Mouse (Mus musculus) gonadal fat pad, adult 2 months (tissue): ENCODE measurements around the gene Olfr152. TPM values are rescaled to one million over a fixed set of nuclear protein-coding genes. Genes with fewer than 3 reads are reported as not detected.

Experiments used
- DNase-seq: peaks from one replicate; pipeline ENCODE4 v3.0.0-alpha.2; 2012; ENCODE audit warnings: low read depth
- polyA plus RNA-seq: library from polyadenylated mRNA; depleted of rRNA; stranded (reverse); fragments of >200 nt; gene quantifications from 2 replicates; pipeline ENCODE4 v1.2.3, GENCODE M21; 2012; rRNA removed

Gene Olfr152
- polyA plus RNA-seq: not detected in 2 replicates

DNA sequence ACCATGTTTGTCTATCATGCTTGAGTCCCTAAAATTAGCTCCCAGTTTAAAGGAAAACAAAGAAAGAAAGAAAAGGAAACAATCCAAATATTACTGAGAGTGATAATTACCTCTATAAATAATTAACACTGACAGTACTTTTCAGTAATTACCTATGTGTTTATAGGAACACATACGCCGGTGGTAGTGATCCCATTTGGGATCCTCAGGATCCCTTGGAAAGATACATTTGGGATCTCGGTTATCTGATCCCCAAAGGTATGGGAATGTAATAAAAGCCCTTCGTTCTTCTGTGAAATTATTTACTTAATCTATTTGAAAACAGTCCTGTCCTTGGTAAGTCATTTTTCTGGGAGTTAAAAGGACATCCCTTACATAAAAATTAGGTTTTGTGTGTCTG, at the start of gene Olfr152:
Gene Olfr152 (plus strand): TSS at position 301 of the 400 bp plus-strand sequence.
- no peak for DNase-seq

DNA sequence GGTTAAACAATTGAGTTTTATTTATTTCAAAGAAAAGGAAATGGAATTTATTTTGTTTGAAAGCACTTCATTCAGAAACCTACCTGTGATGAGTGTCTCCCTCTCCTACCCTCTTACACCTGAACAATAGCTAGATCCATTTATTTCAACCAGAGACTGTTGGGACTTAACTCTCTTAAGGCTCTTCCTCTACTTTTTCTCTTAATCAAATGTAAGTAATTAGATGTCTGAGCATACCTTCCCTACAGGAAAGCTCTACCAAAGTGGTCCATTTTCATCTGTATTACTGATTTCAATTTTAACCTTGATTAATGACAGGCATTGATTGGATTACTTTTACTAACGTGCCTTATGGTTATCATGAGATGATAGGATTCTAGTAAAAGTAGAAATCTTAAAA, 39.4 kb upstream of the Olfr152 start, which contains the start of gene Olfr1138:
Gene Olfr1138 (minus strand): TSS at position 101 of the 400 bp plus-strand sequence.
- no peak for DNase-seq

DNA sequence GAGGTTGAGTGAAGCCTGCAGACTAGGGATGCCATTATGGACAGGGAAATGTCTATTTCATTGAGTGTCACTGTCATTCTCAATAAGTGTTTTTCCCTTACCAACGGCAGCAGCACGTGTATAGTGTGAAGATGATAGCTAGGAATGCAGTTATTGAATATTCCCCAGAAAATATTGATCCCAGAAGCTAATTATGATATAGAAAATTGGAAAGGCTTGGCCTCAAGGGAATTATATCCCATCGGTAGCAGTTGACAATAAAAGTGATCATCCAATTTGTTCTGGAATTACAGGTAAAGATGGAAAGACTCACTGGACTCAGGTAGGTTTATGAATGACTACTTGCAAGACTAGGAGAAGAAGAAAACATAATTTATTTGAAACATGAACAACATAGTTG, 35.8 kb upstream of the Olfr152 start, which contains the start of gene Olfr1140:
Gene Olfr1140 (plus strand): TSS at position 301 of the 400 bp plus-strand sequence.
- DNase-seq: no peak

DNA sequence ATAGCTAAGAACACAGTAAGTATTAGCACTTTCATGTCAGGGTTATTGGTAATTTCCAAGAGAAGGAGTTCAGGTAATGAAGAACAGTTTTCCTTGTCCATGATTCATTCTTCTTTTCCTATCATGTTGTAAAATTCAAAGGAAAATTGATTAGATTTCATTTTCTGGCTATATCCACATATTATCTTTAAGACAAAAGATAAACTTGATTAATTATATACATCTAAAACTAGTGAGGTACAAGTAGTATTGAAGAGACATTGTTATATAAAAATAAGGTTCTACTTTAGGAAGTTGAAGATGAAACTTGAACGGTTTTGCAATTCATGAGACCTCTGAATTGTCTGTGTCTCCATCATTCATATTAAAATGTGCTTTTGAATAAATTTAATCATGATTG, 25.4 kb upstream of the Olfr152 start, which contains the start of gene Olfr1141:
Gene Olfr1141 (minus strand): TSS at position 101 of the 400 bp plus-strand sequence.
- DNase-seq: no peak

DNA sequence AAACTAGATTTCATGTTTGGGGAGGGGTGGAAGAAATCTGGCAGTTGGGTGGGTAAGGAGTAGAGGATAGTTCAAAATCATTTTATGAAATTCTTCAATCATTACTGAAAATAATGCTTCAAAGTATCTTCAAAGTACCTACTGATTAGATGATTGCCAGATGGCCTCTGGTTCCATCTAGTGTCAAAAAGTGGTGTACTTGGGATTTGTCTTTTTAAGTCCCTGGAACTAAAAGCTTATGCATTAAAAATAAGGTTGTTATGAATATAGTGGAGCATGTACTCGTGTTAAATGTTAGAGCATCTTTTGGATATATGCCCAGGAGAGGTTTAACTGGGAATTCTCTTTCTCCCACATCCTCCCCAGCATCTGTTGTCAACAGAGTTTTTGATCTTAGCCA, 3.1 kb upstream of the Olfr152 start:
- no peak for DNase-seq

DNA sequence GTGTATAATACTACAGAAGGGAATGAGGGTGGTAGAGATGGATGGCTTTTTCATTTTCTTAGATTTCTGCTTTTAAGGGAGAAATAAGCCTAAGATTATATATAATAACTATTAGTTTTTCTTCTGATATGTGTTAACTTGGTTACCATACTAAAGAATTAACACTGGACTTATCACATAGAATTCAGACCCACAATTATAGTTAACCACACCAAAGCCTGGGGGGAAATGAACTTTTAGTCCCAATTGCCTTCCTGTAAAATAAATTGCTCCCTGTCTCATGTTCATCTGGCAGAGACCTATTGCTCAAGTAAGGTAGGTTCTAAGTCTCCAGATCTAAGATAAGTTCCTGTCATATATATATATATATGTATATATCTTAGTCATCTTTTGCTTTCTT, 21.0 kb downstream of the Olfr152 start, which contains the start of gene Olfr1143:
Gene Olfr1143 (plus strand): TSS at position 301 of the 400 bp plus-strand sequence.
- DNase-seq: no peak

DNA sequence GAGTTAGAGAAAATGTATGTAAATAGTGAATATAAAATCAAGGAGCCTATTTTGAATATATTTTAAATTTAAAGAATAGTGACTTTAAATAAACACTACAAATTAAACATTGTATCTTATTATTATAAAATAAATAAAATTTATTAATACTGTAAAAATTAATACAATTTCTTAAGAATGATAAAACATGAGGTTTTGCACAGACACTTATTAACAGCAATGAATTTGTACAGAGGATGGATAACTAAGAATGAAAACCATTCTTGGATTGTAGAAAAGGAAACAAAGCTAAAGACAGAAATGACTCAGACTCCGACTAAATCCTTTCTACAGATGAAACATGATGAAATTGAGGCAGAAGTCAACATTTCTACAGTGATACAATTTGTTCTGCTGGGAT, 30.2 kb downstream of the Olfr152 start, which contains the start of gene Olfr1145:
Gene Olfr1145 (plus strand): TSS at position 301 of the 400 bp plus-strand sequence.
- DNase-seq: no peak

DNA sequence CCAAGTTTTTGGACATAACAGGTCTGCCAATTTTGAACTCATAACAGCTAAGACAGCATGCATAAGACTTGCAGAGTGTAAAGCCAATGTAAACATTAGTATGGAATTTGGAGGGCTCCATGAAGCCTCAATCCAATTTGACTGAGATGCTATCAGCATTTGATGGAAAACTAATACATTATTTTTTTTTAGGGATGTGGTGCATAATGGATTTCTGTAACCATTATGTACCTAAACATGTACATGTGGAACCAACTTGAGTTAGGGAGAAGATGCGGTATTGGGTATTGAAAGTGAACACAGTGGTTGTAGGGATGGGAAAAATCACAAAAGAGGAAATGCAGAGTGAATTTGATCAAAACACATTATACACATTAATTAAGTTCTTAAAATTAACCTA, 51.0 kb downstream of the Olfr152 start, which contains the start of gene Olfr1148:
Gene Olfr1148 (plus strand): TSS at position 301 of the 400 bp plus-strand sequence.
- no peak for DNase-seq

Other genes starting within 250 kb of the Olfr152 start
- gene Olfr153, start 247.7 kb upstream of the Olfr152 start, polyA plus RNA-seq: not detected in 2 replicates
- not detected in 2 replicates for gene Olfr1128, start 233.9 kb upstream of the Olfr152 start, polyA plus RNA-seq
- not detected in 2 replicates for gene Olfr1129, start 205.6 kb upstream of the Olfr152 start, polyA plus RNA-seq
- not detected in 2 replicates for gene Olfr1130, start 173.3 kb upstream of the Olfr152 start, polyA plus RNA-seq
- not detected in 2 replicates for gene Olfr1131, start 152.4 kb upstream of the Olfr152 start, polyA plus RNA-seq
- gene Olfr1132, start 141.9 kb upstream of the Olfr152 start, polyA plus RNA-seq: not detected in 2 replicates
- not detected in 2 replicates for gene Olfr1133, start 132.1 kb upstream of the Olfr152 start, polyA plus RNA-seq
- not detected in 2 replicates for gene Olfr1134, start 121.0 kb upstream of the Olfr152 start, polyA plus RNA-seq
- gene Olfr1135, start 105.8 kb upstream of the Olfr152 start, polyA plus RNA-seq: not detected in 2 replicates
- gene Olfr1136, start 85.5 kb upstream of the Olfr152 start, polyA plus RNA-seq: not detected in 2 replicates
- gene Olfr1137, start 66.3 kb upstream of the Olfr152 start, polyA plus RNA-seq: not detected in 2 replicates
- not detected in 2 replicates for gene Olfr1138, start 39.5 kb upstream of the Olfr152 start, polyA plus RNA-seq
- not detected in 2 replicates for gene Olfr1140, start 35.7 kb upstream of the Olfr152 start, polyA plus RNA-seq
- not detected in 2 replicates for gene Olfr1141, start 25.5 kb upstream of the Olfr152 start, polyA plus RNA-seq
- not detected in 2 replicates for gene Olfr1143, start 21.1 kb downstream of the Olfr152 start, polyA plus RNA-seq
- gene Olfr1145, start 30.3 kb downstream of the Olfr152 start, polyA plus RNA-seq: not detected in 2 replicates
- not detected in 2 replicates for gene Olfr1148, start 51.0 kb downstream of the Olfr152 start, polyA plus RNA-seq
- gene Olfr1150-ps1, start 64.5 kb downstream of the Olfr152 start, polyA plus RNA-seq: not detected in 2 replicates
- gene Olfr1151, start 76.4 kb downstream of the Olfr152 start, polyA plus RNA-seq: not detected in 2 replicates
- gene Olfr1152, start 87.0 kb downstream of the Olfr152 start, polyA plus RNA-seq: not detected in 2 replicates
- gene Olfr1153, start 115.5 kb downstream of the Olfr152 start, polyA plus RNA-seq: not detected in 2 replicates
- not detected in 2 replicates for gene Olfr1154, start 125.7 kb downstream of the Olfr152 start, polyA plus RNA-seq
- not detected in 2 replicates for gene Olfr1155, start 165.7 kb downstream of the Olfr152 start, polyA plus RNA-seq
- not detected in 2 replicates for gene Olfr1156, start 173.6 kb downstream of the Olfr152 start, polyA plus RNA-seq
- gene Olfr1157, start 188.8 kb downstream of the Olfr152 start, polyA plus RNA-seq: not detected in 2 replicates
- not detected in 2 replicates for gene Olfr74, start 195.2 kb downstream of the Olfr152 start, polyA plus RNA-seq
- not detected in 2 replicates for gene Olfr1158, start 210.6 kb downstream of the Olfr152 start, polyA plus RNA-seq
- gene Olfr1160, start 228.8 kb downstream of the Olfr152 start, polyA plus RNA-seq: not detected in 2 replicates
- not detected in 2 replicates for gene Olfr1161, start 243.3 kb downstream of the Olfr152 start, polyA plus RNA-seq